Mouse (Mus musculus) embryo, embryonic 11.5 days (tissue): ENCODE data around the gene Mgat3.

Source experiments
- DNase-seq: peaks from one replicate; pipeline ENCODE4 v3.0.0-alpha.2; 2012; ENCODE audit warnings: low read depth, low spot score

Mgat3 gene

DNA sequence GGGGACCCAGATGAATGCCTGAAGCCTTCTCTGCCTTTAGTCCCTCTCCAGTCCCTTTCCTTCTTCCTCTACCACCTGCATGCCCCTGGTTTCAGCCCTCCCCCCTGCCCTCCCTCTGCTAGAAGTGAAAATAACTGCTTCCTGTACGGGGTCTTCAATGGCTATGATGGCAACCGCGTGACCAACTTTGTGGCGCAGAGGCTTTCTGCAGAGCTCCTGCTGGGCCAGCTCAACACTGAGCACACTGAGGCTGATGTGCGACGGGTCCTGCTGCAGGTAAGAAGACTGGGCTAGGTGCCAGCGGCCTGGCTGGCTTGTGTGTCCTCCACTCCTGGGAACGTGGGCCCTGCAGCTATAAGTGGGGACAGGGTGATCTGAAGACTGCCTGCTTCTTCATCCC lies 25.0 kb upstream of the Mgat3 start:
- DNase-seq, result no peak

DNA sequence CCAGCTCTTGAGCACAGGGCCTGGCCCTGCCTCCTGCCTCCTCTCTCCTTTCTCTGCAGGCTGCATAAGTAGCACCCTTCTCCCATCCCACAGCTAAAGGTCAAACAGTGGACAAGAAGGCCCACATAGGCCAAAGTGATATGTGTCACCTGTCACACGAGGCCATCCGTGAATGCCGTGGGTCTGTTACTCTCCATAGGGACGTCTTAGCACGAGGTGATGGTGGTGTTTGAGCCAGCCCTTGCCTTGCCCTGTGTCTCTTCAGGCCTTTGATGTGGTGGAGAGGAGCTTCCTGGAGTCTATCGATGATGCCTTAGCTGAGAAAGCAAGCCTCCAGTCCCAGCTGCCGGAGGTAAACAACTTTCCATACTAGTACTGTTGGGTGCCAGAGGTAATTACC lies 24.0 kb upstream of the Mgat3 start:
- no peak for DNase-seq

DNA sequence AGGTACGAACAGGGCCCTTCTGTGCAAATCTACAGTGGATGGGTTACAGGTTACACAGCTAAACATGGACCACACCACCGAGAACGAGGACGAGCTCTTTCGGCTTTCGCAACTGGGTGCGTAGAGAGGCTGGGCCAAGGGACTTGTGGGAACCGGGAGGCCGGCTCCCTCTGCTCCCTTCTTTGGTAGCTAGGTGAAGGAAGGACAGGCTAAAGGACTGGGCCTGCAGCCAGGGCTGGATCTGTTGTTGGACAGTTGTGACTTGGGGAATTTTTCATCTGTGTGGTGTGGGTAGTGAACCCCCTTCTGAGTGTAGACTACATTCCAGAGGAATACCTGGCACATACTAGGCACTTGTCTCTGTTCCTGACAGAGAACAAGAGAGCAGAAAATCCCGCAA lies 20.9 kb upstream of the Mgat3 start:
- DNase-seq, result no peak

DNA sequence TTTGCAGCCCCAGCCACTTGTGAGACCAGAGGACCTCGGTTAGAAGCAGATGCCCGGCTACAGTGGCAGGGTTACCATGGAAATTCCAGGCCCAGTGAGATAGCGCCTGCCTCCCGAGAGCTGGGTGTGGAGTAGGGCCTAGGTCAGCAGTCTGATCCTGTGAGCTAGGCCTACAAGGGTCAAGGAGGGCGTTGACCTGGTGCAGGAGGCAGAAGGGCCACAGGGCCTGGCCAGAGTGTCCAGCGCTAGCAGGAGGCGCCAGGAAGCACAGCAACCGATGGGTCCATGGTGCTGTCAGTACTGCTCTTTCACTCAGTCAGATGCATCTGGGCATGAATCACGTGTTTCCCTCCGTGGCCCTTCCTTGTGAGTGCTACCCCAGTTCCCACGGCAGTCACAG lies 19.8 kb upstream of the Mgat3 start:
- DNase-seq, result no peak

DNA sequence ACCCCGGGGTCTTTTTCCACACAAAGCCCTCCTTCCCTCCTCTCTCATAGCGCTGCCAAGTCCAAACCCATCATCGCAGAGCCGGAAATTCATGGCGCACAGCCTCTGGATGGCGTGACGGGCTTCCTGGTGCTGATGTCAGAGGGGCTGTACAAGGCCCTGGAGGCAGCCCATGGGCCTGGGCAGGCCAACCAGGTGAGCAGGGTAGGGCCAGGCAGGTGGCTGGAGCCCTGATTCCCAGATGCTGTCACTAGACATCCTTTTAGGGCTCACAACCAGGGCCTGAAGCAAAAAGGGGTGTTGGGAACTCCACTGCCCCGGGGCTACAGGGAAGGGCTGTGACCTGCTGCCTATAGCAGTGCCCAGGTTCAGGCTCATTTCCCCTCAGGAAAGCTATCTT lies 17.8 kb upstream of the Mgat3 start:
- no peak for DNase-seq

DNA sequence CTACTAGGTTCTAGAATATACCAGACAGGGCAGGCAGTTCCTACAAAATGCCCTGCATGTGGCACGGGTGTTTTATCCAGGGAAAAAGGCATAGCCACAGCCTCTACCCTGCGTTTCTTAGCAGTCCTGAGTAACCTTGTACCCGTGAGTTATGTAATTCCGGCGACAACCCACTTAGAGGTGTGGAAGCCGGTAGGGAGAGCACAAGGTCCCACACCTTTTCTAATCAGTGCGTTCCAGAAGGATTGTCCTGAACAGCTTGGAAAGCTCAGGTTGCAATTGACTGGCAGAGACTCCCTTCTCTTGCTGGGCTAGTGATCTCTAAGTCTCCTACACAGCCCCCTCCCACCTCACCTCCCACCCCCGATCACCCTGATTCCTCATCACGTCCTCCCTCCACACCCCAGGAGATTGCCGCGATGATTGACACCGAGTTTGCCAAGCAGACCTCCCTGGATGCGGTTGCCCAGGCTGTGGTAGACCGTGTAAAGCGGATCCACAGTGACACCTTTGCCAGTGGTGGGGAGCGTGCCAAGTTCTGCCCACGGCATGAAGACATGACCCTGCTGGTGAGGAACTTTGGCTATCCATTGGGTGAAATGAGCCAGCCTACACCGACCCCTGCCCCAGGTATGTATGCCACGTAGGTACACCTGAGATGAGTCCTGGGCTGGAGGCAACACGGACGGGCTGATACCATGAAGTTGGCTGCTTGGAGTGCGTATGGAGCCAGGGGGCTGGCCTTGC lies 16.2 kb upstream of the Mgat3 start:
- no peak for DNase-seq

DNA sequence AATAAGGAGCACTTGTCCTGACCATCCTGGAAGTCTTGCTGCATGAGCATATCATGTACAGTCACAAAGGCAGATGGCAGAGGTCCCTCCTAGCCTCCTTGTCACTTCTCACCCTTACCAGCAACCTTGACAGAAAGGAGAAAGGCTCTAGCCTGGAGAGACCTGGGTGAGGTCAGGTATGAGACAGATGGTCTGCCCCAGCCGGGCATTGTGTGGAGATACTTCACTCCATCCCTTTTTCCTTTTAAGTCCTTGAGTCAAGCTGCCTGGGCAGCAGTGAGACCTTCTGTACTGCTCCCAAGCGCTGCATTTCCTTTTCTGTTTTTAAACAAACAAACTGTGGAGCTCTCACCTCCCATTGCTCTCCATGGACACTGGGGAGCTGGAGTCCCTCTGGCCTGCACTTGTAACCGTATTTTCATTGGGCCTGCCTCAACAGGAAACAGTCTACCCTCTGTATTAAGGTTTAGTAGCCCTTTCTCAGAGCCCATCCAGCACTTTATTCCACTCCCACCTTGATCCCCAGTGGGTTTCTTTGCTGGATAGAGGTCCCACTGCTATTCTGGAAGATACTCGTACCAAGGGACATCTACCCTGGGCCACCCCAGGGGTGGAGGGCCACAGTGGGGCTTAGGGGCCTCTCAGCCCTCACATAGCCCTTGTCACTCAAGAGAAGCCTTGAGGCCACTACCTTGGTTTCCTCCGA lies 15.4 kb upstream of the Mgat3 start:
- DNase-seq, result no peak

DNA sequence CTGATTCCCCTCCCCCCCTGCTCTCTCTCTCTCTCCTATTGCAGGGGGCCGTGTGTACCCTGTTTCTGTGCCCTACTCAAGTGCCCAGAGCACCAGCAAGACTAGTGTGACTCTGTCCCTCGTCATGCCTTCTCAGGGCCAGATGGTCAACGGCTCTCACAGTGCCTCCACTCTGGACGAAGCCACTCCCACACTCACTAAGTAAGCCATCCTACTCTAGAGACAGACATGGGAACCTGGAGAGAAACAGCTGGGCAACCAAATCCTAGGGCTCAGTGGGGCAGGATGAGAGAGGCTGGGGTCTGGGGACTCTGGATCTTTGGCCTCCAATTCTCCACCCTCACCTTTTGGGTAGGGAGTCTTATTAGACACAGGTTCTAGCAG lies 14.8 kb upstream of the Mgat3 start:
- DNase-seq, result no peak

DNA sequence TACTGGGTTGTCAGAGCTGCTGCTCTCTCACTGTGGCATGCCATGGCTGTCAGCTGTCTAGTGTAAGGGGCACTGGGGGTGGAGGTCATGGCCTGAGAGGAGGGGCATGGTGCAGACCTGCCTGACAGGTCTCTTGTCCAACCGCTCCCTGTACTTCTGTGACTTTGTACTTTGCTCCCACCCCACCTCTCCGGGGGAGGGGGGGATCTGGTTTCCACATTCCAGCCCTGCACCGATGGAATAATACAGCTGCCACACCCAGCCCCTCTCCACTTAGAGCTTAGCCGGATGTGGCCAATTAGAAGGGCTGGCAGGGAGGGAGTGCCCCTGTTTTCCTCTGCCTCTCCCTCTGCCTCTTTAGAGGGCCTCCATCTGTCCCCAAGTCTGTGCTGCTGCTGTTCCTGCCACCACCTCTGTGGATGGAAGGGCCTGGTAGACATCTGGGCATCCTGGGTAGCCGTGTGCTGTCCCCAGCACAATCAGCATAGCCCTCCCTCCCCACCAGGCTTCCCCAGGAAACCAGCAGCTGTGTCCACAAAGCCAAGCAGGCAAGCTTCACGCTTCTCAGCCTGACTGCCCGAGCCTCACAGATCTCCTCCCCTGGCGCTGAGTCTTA lies 14.1 kb upstream of the Mgat3 start:
- DNase-seq, result no peak

DNA sequence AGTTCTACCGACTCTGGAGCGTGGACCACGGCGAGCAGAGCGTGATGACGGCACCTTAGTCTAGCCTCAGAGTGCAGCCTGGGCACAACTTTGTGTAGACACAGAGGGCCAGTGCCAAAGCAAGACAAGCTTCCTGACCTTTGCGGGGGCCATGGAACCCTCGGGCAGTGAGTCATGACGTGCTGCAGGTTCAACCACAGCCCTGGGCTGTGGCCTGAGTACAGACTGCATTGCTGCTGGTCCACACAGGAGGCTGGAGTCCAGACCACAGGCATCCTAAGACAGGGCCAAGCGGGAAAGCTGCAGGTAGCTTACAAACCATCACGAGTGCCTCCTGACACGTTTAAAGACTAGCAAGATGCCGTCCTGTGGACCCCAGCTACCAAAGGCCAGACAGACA lies 13.3 kb upstream of the Mgat3 start:
- DNase-seq, result no peak

DNA sequence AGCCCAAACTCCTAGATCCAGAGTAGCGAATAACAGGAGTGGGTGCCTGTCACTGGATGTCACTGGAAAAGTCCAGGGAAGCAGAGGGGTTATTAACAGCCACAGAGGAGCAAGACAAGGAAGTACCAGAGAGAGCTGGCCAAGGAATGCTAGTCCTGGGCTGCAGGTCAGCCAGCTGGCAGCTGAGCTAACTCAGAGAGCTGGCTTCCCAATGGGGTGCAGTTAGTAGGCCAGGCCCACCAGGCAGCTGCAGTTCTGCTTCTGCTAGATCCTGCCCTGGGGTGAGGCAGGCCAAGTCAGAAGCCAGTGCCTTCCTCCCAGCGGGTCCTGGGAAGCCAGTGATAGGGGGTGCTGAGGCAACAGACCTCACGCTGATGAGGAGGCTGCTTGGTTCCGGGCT lies 12.8 kb upstream of the Mgat3 start:
- no peak for DNase-seq

DNA sequence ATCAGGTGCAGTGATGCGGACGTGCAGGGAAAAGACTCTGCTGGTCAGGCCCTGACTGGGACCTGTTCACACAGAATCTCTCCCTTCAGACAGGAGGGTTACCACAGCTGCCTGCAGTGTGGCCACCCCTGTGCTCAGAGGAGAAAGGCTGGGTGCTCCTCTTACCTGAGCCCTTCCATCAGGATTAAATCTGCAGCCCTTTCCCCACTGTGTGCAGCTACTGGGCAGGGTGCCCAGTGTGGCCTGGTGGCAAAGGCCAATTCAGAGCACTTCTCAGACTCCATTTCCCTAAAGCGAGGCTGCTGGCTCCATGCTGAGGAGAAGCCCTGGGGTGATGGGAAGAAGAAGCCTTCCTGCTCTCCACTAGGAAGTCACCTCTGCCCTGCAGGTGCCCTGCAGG lies 12.3 kb upstream of the Mgat3 start:
- DNase-seq, result no peak

DNA sequence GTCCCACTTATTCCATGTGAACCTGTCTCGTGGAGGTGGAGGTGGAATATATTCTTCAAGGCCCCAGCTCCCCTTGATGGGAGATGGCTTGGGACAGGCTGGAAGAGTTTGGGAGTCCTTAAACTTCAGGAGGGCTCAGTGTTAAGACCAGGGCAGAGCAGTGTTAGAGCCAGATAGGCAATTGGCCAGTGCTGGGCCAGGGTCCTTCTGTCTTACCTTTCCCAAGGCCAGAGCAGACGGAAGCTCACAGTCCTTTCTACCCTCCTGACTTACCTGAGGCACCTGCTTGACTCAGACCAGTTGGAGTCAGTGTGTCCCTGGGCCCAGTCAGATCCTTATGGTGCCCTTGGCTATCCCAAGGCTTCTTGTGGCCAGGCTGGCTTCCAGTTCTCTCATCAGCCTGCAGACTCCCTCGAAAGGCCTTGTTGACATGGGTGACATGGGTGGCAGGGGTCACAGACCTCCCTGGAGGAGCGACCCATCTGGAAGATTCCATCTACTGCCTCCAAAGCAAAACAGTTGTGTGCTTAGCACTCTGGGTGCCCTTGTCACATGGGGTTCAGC lies 11.0 kb upstream of the Mgat3 start:
- DNase-seq, result no peak

DNA sequence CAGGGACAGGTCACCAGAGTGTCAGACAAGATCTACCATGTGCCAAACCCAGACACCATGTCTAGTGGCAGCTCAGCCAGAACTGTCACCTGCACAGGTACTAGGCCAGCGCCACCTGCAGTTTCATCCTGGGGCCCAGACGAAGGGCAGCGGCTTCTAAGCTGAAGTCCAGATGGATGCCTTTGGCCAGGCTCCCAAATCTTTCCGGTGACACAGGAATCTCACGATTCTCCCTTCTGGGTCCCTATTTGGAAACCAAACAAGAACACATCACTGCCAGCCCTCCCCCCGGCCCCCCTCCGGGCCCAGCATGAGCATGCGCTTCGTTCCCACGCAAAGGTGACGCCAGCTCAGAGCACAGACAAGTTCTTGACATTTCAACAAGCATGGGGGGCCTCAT lies 10.2 kb upstream of the Mgat3 start:
- no peak for DNase-seq

DNA sequence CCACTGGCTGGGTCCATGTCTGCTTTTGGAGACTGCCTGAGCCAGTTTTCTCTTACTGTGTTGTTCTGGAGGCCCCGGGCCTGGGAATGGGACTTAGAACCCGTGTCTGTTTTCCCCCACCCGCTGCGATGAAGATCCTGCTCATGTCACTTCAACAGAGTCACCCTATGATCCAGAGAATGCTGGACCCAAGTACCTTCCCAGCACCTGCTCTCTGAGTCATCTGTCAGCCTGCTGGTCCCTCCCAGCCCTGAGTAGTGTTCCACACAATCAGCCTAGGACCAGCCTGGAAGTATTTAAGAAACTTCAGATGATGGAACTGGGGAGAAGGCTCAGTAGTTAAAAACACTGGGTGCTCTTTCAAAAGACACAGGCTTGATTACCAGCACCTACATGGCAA lies 9.8 kb upstream of the Mgat3 start:
- no peak for DNase-seq

DNA sequence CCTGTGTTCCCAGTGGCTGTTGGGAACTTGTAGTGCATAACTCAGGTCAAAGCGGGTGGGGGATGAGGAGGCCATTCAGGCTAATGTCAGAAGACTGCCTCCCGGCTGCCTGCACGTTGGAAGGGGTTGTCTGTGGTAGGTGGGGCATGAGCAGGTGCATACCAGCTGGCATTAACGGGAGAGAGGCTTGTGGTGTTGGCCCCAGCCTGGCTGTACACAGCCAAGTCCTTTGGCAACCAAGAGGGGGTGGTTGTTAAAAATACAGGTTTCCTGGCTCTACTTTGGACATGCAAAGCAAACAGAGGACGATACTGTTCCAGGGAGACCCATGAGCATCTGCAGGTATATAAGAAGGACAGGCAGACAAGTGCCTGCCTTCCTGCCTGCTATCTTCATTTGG lies 8.1 kb upstream of the Mgat3 start:
- no peak for DNase-seq

DNA sequence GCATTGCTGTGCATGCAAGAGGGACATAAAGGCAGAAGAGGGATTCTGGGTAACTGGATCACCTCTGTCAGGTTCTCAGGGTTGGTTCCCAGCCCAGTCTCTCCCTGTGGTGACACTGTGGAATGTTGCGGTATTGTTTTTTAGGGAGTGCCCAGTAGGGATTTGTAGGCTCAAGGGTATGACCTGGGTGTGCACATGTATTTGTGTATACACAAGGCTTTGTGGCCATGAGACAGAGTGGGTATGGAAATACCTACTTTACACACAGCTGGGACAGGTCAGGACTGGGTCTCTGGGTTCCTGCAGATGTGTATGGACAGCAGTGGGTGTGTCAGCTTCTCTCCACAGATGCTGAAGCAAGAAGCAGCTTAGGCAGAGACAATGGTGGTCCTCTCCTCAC lies 4.0 kb upstream of the Mgat3 start:
- DNase-seq, result no peak

DNA sequence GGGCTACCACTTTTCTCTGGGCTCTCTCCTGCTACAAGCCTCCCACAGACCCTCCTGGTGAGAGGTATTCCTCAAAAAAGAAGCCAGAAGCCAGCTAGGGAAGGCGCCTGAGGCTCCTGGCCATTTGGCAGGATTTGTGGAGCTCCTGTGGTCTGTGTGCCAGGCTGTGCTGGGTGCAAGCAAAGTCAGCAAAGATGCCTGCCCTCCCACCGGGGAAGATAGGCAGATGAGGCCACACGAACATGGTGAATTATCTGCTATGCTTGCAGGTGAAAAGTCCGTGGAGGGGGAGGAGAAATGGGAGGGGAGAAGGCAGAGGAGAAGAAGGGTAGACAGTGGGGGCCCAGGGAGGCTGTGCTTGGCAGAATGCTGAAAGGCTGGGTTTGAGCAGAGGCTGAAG lies 3.2 kb upstream of the Mgat3 start:
- DNase-seq, result no peak

DNA sequence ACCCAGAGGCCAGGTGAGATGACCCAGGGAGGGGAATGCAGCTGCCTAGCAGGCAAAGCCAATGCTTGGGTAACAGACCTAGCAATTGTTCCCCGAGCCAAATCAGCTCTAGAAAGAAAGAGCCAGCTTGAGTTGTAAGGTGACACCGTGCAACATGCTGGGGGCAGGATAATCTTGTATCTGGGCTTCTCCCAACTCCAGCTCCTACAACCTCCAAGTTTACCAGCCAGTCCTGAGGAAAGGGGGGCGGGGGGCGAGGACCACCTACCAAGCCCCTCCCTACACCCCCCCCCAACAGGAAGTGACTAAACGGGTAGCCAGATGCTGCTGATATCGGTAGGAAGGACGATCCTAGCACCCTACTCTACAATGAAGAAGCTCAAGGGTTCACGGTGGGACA lies 2.2 kb upstream of the Mgat3 start:
- no peak for DNase-seq

DNA sequence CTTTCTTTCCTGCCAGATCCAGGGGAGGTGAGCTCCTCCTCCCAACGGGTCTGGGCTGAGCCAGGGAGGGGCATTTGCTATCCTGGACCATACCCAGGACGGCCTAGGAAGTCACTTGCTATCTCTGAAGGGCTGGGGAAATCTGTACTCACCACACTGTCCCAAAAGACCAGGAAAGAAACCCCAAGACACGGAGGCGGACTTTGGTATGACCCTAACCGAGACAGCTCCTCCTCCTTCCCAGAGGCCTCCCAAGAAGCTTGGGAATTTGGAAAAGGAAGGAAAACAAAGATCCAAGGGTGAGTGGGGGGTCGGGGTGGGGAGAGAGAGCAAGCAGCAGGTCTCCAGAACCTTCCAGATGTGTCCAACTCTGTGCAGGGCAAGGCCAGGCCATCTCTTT lies 1.7 kb upstream of the Mgat3 start:
- no peak for DNase-seq

DNA sequence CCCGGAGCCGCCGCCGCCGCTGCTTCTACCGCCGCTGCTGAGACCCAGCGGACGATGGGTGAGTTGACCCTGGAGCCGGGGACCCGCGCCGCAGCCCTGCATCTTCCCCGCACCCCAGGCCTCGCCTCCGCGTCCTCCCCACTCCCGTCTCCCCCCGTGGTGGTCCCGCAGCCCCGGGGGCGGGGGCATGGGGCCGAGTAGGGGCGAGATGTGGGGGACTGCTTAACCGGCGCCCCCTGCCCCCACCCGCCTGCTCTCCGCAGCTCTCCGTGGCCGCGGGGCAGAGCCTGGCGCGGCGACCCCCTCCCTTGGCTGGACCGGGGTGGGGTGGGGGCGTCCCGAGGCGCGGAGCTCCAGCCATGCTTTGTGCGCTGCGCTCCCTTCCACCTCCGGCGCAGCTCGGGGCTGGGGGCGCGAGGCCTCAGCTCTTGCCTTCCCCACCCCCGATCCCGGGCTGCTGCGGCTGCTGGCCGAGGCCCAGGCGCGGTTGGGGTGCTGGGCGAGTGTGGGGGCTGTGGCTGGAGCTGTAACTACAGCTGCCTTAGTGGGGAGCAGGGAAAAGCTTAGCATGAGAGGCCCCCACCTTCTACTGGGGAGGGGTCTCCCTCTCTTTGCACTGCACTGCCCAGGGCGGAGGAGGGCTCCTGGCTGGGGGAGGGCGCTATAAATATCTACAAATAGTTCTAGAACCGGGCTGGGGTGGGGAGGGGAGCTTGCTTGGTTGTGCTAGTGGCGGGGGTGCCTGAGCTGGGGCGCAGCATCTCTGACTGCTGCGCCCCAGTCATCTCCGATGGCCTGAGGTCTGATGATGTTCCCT lies 468 bp downstream of the Mgat3 start:
- DNase-seq, result no peak

DNA sequence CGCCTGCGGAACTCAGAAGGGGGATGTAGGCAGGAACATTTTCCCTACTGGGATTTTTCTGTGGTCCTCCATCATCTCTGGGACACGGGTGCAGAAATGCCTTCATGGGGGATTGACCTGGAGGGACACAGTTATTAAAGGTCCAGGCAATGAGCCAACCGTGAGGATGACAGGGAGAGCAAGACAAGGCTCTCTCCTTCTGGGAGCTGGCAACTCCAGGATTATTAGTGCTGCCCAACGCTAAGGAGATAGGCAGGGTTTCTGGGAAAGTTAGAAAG lies 1.0 kb downstream of the Mgat3 start:
- no peak for DNase-seq
